Mouse (Mus musculus): ENCODE data around the gene Top3a. TPM values are rescaled to one million over a fixed set of nuclear protein-coding genes. Genes with fewer than 3 reads are reported as not detected.
A peak's percentile ranks its signal among the peaks of the same experiment; 100 is the strongest.

The Top3a gene
- polyA plus RNA-seq, 1 experiment = not detected

DNA sequence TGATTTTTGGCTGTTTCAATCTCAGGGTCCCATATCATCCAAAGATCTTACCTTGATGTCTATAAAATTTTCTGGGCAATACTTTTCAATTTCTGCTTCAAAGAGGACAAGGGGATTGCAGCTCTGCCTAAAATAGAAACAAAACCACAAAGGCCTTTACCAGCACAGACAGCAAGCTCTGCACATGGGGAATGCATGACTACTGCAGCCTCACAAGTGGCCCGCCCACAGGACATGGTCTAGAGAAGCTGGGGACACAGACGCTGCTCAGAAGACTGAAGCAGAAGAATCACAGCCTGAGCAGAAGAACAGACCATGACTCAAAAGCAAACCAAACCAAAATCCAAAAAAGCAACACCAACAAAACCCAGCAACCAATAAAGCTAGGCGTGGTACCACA, 15.5 kb downstream of the Top3a start:
- no peak overlapping the region for H3K27ac ChIP-seq (ENCODE audit: insufficient read depth, low read depth, low read length)
- no peak overlapping the region for H3K4me3 ChIP-seq (ENCODE audit: insufficient read depth, low read depth, low read length)
- no peaks in the 10 kb centered on the region for H3K4me1 ChIP-seq (ENCODE audit: control insufficient read depth, insufficient read depth, low read length)
- TF ChIP-seq CTCF (IDR thresholded peaks at IDR 0.05; ENCODE audit: insufficient read depth, low read depth, low read length) (no peak), POLR2A (IDR thresholded peaks at IDR 0.05; ENCODE audit: insufficient read depth, low read depth, low read length) (no peak)
- 87% methylated on average over 3 of the region's 3 CpGs for WGBS

DNA sequence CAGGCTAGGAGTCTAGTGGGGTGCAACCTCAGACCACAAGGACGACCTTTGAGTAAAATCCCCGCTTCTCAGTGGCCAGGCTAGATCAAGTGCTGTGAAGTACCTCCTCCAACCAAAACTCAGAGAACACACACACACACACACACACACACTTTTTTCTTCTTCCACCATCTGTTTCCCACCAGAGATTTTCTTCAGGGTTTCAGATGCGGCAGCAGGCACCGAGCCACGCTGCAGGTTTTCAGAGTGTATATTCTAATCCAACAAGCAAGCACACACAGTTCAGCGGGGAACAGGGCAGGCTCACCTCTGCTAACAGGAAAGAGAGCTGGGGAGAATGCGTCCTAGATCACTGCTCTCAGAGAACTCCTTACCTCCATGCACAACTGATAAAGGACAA, 21.6 kb downstream of the Top3a start:
- TF ChIP-seq CTCF (IDR thresholded peaks at IDR 0.05; ENCODE audit: insufficient read depth, low read depth, low read length) (no peak), POLR2A (IDR thresholded peaks at IDR 0.05; ENCODE audit: insufficient read depth, low read depth, low read length) (no peak)
- Histone ChIP-seq H3K4me3 (ENCODE audit: insufficient read depth, low read depth, low read length) (no peak overlapping the region), H3K27ac (ENCODE audit: insufficient read depth, low read depth, low read length) (no peak overlapping the region), H3K4me1 (ENCODE audit: control insufficient read depth, insufficient read depth, low read length) (no peaks in the 10 kb centered on the region)
- 90% methylated on average over 7 of the region's 7 CpGs for WGBS

DNA sequence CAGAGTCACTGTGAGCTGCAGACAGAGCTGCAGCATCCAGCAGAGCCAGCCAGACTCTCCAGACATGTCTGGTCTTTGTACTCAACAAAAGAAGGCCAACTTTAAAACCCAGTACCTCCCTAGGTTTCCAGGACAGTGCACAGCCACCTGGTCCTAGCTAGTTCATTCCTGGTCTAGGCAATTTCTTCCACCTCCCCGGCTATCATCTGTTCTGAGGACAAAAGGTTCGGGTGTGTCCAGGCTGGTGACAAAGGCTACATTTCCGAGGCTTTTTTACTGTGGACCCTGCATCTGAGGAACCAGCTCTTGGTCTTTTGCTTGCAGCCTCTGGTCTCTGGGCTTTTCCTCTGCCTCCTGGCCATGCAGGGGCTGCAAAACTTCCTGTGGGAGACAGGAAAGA, 36.8 kb downstream of the Top3a start:
- TF ChIP-seq POLR2A (IDR thresholded peaks at IDR 0.05; ENCODE audit: insufficient read depth, low read depth, low read length) (no peak), CTCF (IDR thresholded peaks at IDR 0.05; ENCODE audit: insufficient read depth, low read depth, low read length) (no peak)
- Histone ChIP-seq H3K27ac (ENCODE audit: insufficient read depth, low read depth, low read length) (no peak overlapping the region), H3K4me3 (ENCODE audit: insufficient read depth, low read depth, low read length) (no peak overlapping the region), H3K4me1 (ENCODE audit: control insufficient read depth, insufficient read depth, low read length) (no peaks in the 10 kb centered on the region)
- WGBS = 75% methylated on average over 3 of the region's 3 CpGs

DNA sequence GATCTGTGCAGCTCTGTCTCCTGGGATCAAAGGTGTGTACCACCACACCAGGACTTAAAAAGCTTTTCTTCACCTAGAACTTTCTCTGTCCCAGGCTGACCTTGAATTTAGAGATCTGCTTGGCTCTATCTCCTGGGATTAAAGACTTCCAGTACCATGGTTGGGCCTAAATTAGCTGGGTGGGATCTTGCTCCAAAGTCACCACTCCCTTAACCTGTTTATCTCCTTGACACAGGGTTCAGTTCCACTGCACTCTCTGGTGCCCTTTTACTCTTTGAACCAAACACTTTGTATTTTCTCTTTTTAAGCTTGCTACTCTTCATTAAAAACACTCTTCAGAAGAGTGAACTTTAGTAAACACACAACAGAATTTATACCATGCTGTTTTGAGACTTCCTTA, 39.7 kb downstream of the Top3a start:
- Histone ChIP-seq H3K4me1 (ENCODE audit: control insufficient read depth, insufficient read depth, low read length) (no peaks in the 10 kb centered on the region), H3K4me3 (ENCODE audit: insufficient read depth, low read depth, low read length) (no peak overlapping the region), H3K27ac (ENCODE audit: insufficient read depth, low read depth, low read length) (no peak overlapping the region)
- TF ChIP-seq POLR2A (IDR thresholded peaks at IDR 0.05; ENCODE audit: insufficient read depth, low read depth, low read length) (no peak), CTCF (IDR thresholded peaks at IDR 0.05; ENCODE audit: insufficient read depth, low read depth, low read length) (no peak)

DNA sequence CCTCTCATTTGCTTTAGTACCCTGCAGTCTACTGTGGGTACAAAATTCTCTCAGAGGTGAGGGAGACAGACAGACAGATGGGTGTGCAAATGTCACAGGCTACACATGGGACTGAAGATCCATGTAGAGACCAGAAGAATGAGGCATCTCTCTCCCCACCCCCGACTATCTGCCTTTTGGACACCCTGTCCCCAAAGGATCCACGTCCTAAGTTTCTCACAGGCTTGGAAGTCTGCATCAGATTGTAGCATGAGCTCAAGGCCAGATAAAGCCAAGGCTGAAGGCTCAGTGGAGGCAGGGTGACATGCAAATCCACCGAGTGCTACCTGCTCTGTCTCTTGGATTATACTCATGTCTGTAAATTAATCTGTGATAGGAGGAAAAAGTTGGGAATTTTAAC, 40.7 kb downstream of the Top3a start:
- TF ChIP-seq POLR2A (IDR thresholded peaks at IDR 0.05; ENCODE audit: insufficient read depth, low read depth, low read length) (no peak), CTCF (IDR thresholded peaks at IDR 0.05; ENCODE audit: insufficient read depth, low read depth, low read length) (no peak)
- 90% methylated on average over 3 of the region's 3 CpGs for WGBS
- H3K4me1 ChIP-seq (ENCODE audit: control insufficient read depth, insufficient read depth, low read length) = no peaks in the 10 kb centered on the region
- no peak overlapping the region for H3K27ac ChIP-seq (ENCODE audit: insufficient read depth, low read depth, low read length)
- no peak overlapping the region for H3K4me3 ChIP-seq (ENCODE audit: insufficient read depth, low read depth, low read length)

DNA sequence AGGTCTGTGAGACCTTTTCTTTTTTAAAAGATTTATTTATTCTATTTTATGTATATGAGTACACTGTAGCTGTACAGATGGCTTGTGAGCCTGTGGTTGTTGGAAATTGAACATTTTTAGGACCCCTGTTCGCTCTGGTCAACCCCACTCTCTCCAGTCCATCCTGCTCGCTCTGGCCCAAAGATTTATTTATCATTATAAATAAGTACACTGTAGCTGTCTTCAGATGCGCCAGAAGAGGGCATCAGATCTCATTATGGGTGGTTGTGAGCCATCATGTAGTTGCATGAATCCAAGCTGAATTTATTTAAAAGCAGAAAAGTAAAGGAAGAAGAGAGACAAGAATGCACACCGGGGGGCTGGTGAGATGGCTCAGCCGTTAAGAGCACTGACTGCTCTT, 42.0 kb downstream of the Top3a start:
- 73% methylated on average over 5 of the region's 5 CpGs for WGBS
- Histone ChIP-seq H3K4me1 (ENCODE audit: control insufficient read depth, insufficient read depth, low read length) (no peaks in the 10 kb centered on the region), H3K4me3 (ENCODE audit: insufficient read depth, low read depth, low read length) (no peak overlapping the region), H3K27ac (ENCODE audit: insufficient read depth, low read depth, low read length) (no peak overlapping the region)
- TF ChIP-seq CTCF (IDR thresholded peaks at IDR 0.05; ENCODE audit: insufficient read depth, low read depth, low read length) (no peak), POLR2A (IDR thresholded peaks at IDR 0.05; ENCODE audit: insufficient read depth, low read depth, low read length) (no peak)

DNA sequence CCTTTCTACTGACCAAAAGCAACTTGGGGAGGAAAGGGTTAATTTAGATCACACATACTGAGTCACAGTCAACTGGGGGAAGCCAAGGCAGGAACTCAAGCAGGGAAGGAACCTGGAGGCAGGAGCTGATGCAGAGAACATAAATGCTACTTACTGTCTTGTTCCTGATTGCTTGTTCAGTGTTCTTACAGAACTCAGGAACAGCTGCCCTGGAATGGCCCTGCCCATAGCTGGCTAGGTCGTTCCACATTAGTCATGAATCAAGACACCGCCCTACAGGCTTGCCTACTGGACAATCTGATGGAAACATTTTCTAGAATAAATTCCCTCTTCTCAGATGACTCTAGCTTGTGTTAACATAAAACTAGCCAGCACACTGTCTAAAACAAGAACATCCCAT, 43.0 kb downstream of the Top3a start:
- Histone ChIP-seq H3K4me3 (ENCODE audit: insufficient read depth, low read depth, low read length) (no peak overlapping the region), H3K4me1 (ENCODE audit: control insufficient read depth, insufficient read depth, low read length) (peaks cover 6% of the 10 kb centered on the region; the same call in 1 of the 2 replicates), H3K27ac (ENCODE audit: insufficient read depth, low read depth, low read length) (no peak overlapping the region)
- 53% methylated on average over 2 of the region's 2 CpGs for WGBS
- no peak for TF ChIP-seq POLR2A (IDR thresholded peaks at IDR 0.05; ENCODE audit: insufficient read depth, low read depth, low read length)
- TF ChIP-seq CTCF (IDR thresholded peaks at IDR 0.05; ENCODE audit: insufficient read depth, low read depth, low read length) = no peak

DNA sequence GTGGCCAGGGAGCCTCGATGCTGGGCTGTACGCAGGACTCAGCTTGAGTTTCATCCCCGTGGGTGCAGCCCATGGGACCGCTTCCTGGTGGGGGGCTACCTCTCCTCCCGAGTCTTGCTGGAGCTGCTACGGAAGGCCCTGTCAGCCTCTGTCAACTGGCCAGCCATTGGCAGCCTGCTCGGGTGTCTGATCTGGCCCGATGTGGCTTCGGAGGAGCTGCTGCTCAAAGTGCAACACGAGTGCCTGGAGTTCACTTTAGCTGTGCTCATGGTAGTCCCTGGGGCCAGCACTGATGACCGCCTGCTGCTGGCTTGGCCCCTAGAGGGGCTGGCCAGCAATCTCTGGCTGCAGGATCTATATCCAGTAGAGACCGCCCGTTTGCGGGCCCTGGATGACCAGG, 45.9 kb downstream of the Top3a start:
- Histone ChIP-seq H3K27ac (ENCODE audit: insufficient read depth, low read depth, low read length) (no peak overlapping the region), H3K4me1 (ENCODE audit: control insufficient read depth, insufficient read depth, low read length) (peaks cover 18% of the 10 kb centered on the region), H3K4me3 (ENCODE audit: insufficient read depth, low read depth, low read length) (no peak overlapping the region)
- 89% methylated on average over 14 of the region's 14 CpGs for WGBS
- TF ChIP-seq POLR2A (IDR thresholded peaks at IDR 0.05; ENCODE audit: insufficient read depth, low read depth, low read length) (no peak), CTCF (IDR thresholded peaks at IDR 0.05; ENCODE audit: insufficient read depth, low read depth, low read length) (no peak)

DNA sequence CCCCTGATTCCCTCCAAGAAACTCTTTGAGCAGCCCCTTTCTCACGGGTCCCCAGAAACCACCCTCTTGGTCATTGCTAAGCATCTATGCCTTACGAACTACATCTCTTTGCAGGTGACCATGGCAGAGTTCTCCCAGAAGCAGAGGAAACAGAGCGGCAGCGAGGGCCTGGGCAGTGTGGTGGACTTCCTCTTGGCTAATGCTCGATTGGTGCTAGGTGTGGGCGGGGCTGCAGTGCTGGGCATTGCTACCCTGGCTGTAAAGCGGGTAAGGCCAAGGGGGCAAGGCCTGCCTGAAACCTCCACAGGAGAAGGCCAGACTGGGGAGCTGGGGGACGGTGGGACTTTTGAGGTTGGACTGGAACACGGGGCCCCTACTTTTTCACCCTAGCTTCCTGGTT, 47.0 kb downstream of the Top3a start:
- TF ChIP-seq CTCF (IDR thresholded peaks at IDR 0.05; ENCODE audit: insufficient read depth, low read depth, low read length) = no peak
- no peak for TF ChIP-seq POLR2A (IDR thresholded peaks at IDR 0.05; ENCODE audit: insufficient read depth, low read depth, low read length)
- no peak overlapping the region for H3K27ac ChIP-seq (ENCODE audit: insufficient read depth, low read depth, low read length)
- WGBS = 85% methylated on average over 9 of the region's 9 CpGs

DNA sequence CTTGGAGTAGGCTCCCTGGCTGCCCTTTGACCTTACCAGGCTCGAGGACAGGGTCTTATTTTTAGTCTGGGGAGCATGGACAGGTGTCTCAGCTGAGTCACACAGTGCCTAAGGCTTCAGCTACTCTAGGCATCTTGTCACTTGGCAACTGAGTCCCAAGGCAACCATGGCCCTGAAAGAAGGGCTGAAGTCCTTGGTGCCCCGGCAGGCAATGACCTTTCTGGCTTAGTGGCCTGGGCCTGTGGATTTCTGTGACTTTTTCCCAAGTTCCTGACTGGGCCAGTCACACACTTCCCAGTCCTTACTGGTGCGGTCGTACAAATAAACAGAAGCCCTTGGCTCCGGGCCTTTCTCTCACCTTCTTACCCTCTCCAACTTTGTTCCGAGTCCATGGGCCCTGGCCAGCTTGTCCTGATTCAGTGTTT, 47.9 kb downstream of the Top3a start:
- WGBS = 69% methylated on average over 6 of the region's 6 CpGs
- H3K4me3 ChIP-seq (ENCODE audit: insufficient read depth, low read depth, low read length) = 0 out of 2 replicates have a peak overlapping the region, but pooled peaks have one; percentile 8
- no peak overlapping the region for H3K27ac ChIP-seq (ENCODE audit: insufficient read depth, low read depth, low read length)
- H3K4me1 ChIP-seq (ENCODE audit: control insufficient read depth, insufficient read depth, low read length) = peaks cover 20% of the 10 kb centered on the region
- TF ChIP-seq POLR2A (IDR thresholded peaks at IDR 0.05; ENCODE audit: insufficient read depth, low read depth, low read length) = no peak
- no peak for TF ChIP-seq CTCF (IDR thresholded peaks at IDR 0.05; ENCODE audit: insufficient read depth, low read depth, low read length)

More for the DNA sequence above, 47.0 kb downstream of the Top3a start:
- Histone ChIP-seq H3K4me3 (ENCODE audit: insufficient read depth, low read depth, low read length) (no peak overlapping the region), H3K4me1 (ENCODE audit: control insufficient read depth, insufficient read depth, low read length) (peaks cover 20% of the 10 kb centered on the region)
